Mouse (Mus musculus) left cerebral cortex, postnatal 36 days (tissue): ENCODE data around the gene Gm10271. TPM values are rescaled to one million over a fixed set of nuclear protein-coding genes. Genes with fewer than 3 reads are reported as not detected.

Experiments
- DNase-seq, 2 experiments: peaks; one replicate each; pipeline ENCODE4 v3.0.0; 2021 to 2022; ENCODE audit warnings: low spot score in 2 of 2, mixed read lengths in 1 of 2
- intact Hi-C: fragments of 180-260 bp; cut with DNase I; formaldehyde crosslinking; loops from one replicate; pipeline ENCODE4 v1.15.1; 2025
- total RNA-seq, 2 experiments: library from RNA; stranded (reverse); gene quantifications; 2 replicates each; pipeline ENCODE4 v1.2.3; 2021

Gene Gm10271
- total RNA-seq, 2 experiments from 2014 or later, result not detected

DNA sequence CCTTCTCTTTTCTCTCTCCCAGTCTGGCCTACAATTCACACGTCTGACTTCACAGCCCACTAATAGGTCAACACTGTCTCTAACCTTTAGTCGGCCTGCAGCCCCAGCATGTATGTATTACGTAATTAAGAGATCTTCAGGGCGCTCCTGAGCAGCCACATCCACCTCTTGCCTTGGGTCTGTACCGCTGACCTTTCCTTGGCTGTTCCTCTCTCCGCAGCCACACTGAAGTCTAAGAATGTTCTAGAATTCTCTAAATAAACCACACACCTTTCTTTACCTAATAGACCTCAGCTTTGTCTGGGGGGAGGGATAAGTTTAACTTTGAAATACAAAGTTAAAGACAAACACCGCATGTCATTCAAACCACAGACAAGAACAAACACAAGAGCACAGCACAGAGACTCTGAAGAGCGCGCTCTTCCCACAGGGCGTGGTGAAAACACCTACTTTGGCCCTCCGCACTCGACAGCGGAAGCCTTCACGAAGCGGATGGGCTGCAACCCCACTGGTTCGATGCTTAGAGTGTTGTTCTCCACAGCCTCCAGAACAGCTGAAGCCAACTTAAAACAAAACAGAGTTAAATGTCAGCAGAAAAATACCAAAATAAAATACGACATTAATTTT lies 58.6 kb downstream of the Gm10271 start:
- intact Hi-C loops, result no loop called here
- DNase-seq, result no peak

DNA sequence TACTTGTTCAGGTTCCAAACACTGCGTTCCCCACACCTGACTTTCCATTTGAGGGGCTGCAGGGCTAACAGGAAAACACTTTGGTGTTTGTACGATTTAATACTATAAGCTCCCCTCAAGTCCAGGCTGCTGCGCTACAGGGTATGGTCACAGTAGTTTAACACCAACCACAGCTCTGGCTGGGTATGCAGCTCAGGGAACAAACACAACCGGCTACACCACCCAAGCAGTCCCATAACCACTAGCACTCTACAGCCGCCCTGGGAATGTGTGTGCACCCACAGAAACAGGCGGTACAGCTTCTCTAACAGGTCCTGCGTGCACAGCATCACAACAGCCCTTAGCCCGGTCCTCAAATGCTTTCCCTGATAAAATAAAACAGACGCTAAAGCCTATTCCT lies 59.6 kb downstream of the Gm10271 start:
- intact Hi-C loops, result no loop called here
- DNase-seq, result no peak

DNA sequence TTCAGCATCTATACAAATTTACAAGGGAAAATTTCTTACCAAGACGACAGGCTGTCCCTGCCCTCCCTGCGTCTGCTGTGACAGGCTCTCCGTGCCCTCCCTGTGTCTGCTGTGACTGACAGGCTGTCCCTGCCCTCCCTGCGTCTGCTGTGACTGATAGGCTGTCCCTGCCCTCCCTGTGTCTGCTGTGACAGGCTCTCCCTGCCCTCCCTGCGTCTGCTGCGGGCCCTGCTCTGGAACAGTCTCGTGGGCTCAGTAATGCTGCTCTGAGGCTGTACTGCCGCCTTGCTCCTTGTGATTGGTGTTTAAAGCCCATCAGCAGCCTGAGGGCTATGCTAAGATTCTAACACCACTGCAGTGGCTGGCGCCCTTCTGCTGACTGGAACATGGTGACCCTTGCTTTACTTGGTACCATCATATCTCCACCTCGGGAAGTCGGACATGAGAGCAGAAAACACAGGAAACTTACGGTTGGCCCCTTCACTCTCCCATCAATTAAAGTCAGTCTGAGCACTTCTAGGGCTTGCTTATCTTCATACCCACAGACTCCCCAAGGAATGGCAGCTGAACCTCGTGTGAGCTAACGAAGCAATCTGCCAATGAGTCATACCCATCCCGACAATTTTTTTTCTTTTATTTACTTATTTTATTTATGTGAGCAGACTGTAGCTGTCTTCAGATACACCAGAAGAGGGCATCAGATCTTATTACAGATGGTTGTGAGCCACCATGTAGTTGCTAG lies 63.3 kb downstream of the Gm10271 start:
- no peak for DNase-seq
- intact Hi-C loops, result no loop called here

Other genes starting within 250 kb of the Gm10271 start
- gene Myrfl, start 75.7 kb downstream of the Gm10271 start, total RNA-seq, result under 1 TPM; 0.15 to 0.25 TPM
- 10 to 100 TPM; 41.7 to 50.6 TPM for gene Rab3ip, start 21.8 kb downstream of the Gm10271 start, total RNA-seq
- under 1 TPM; 0.12 to 0.27 TPM for gene Best3, start 13.7 kb upstream of the Gm10271 start, total RNA-seq
- not detected for gene Lrrc10, start 72.7 kb upstream of the Gm10271 start, total RNA-seq
- 100 to 1,000 TPM; 155 to 156 TPM for gene Cct2, start 91.2 kb upstream of the Gm10271 start, total RNA-seq
- 10 to 100 TPM; 33.2 to 35.6 TPM for gene Frs2, start 175.9 kb upstream of the Gm10271 start, total RNA-seq